Mouse (Mus musculus) left cerebral cortex, adult 9 months (tissue): Measurements from ENCODE around the gene Stmn1.

Experiments used
- DNase-seq, 2 experiments: peaks; one replicate each; pipeline ENCODE4 v3.0.0; 2022; ENCODE audit warnings: low spot score in 2 of 2

Gene Stmn1

GRCm38 (mm10) chr4:134468215-134468575 is at the start of gene Stmn1:
TSS of gene Stmn1 (plus strand) at chr4:134468320.
- DNase-seq: peak; percentile 87 to 96

- no peak for DNase-seq
Observed at GRCm38 (mm10) chr4:134421971-134422370, 46.1 kb upstream of the Stmn1 start.

GRCm38 (mm10) chr4:134423949-134424348 is 44.2 kb upstream of the Stmn1 start:
- DNase-seq: no peak

GRCm38 (mm10) chr4:134425088-134425487 is 43.0 kb upstream of the Stmn1 start:
- DNase-seq: peak in 1 of 2 experiments; percentile 59

GRCm38 (mm10) chr4:134430381-134431004 is 37.6 kb upstream of the Stmn1 start:
- DNase-seq: peak; percentile 89 to 96

GRCm38 (mm10) chr4:134432686-134433360 is 35.3 kb upstream of the Stmn1 start:
- no peak for DNase-seq

GRCm38 (mm10) chr4:134436185-134436584 is 31.9 kb upstream of the Stmn1 start:
- DNase-seq: no peak

GRCm38 (mm10) chr4:134436659-134437058 is 31.5 kb upstream of the Stmn1 start:
- DNase-seq: no peak

- DNase-seq: no peak
Observed at GRCm38 (mm10) chr4:134439119-134439518, 29.0 kb upstream of the Stmn1 start.

- DNase-seq: no peak
Observed at GRCm38 (mm10) chr4:134439919-134440318, 28.2 kb upstream of the Stmn1 start.

GRCm38 (mm10) chr4:134442216-134442615 is 25.9 kb upstream of the Stmn1 start:
- DNase-seq: no peak

GRCm38 (mm10) chr4:134443589-134443988 is 24.5 kb upstream of the Stmn1 start:
- no peak for DNase-seq

GRCm38 (mm10) chr4:134444949-134445348 is 23.2 kb upstream of the Stmn1 start:
- peak; percentile 70 to 82 for DNase-seq

GRCm38 (mm10) chr4:134445489-134445888 is 22.6 kb upstream of the Stmn1 start:
- DNase-seq: no peak

- no peak for DNase-seq
Observed at GRCm38 (mm10) chr4:134447966-134448365, 20.2 kb upstream of the Stmn1 start.

- DNase-seq: no peak
Observed at GRCm38 (mm10) chr4:134449595-134450391, 18.3 kb upstream of the Stmn1 start.

GRCm38 (mm10) chr4:134450392-134451195 is 17.5 kb upstream of the Stmn1 start:
- DNase-seq: peak; percentile 69 to 78

GRCm38 (mm10) chr4:134451484-134451883 is 16.6 kb upstream of the Stmn1 start:
- no peak for DNase-seq

- DNase-seq: no peak
Observed at GRCm38 (mm10) chr4:134453619-134454400, 14.3 kb upstream of the Stmn1 start.

GRCm38 (mm10) chr4:134455310-134455709 is 12.8 kb upstream of the Stmn1 start:
- no peak for DNase-seq
